Mouse (Mus musculus) lung, postnatal 0 days (tissue): ENCODE measurements around the gene Bax.

Experiments used
- CTCF ChIP-seq: IDR thresholded peaks from 2 replicates; pipeline ENCODE4 v1.5.1; 2016; ENCODE audit warnings: antibody characterized with exemption, mild to moderate bottlenecking
- EP300 ChIP-seq: IDR thresholded peaks from 2 replicates; pipeline ENCODE4 v1.6.1; 2016; ENCODE audit warnings: antibody characterized with exemption, mild to moderate bottlenecking, control low read depth

- no peak for TF ChIP-seq CTCF
- TF ChIP-seq EP300 = no peak
Measured at GRCm38 (mm10) chr7:45462325-45462724, 4.4 kb downstream of the Bax start.
